Mouse (Mus musculus): ENCODE measurements around the gene Ifi203.
"Not testable (repeated sequence)": the region's sequence is repeated elsewhere in the genome, so short reads cannot be mapped to it uniquely, and the experiment has no call there.

The Ifi203 gene

GRCm38 (mm10) chr1:173905885-173906284 lies 36.6 kb downstream of the Ifi203 start:
- not testable (repeated sequence) for DNase-seq (ENCODE audit: extremely low read depth, low read depth, low spot score)

GRCm38 (mm10) chr1:173889741-173890140 lies 52.7 kb downstream of the Ifi203 start:
- not testable (repeated sequence) for DNase-seq (ENCODE audit: extremely low read depth, low read depth, low spot score)

- not testable (repeated sequence) for DNase-seq (ENCODE audit: extremely low read depth, low read depth, low spot score)
Observed at GRCm38 (mm10) chr1:173887026-173887787, 55.3 kb downstream of the Ifi203 start.

GRCm38 (mm10) chr1:173880004-173880666 lies 62.3 kb downstream of the Ifi203 start:
- not testable (repeated sequence) for DNase-seq (ENCODE audit: extremely low read depth, low read depth, low spot score)

- not testable (repeated sequence) for DNase-seq (ENCODE audit: extremely low read depth, low read depth, low spot score)
Observed at GRCm38 (mm10) chr1:173879225-173879987, 63.1 kb downstream of the Ifi203 start.

GRCm38 (mm10) chr1:173878264-173878663 lies 64.2 kb downstream of the Ifi203 start:
- not testable (repeated sequence) for DNase-seq (ENCODE audit: extremely low read depth, low read depth, low spot score)

GRCm38 (mm10) chr1:173877125-173877524 lies 65.3 kb downstream of the Ifi203 start:
- DNase-seq (ENCODE audit: extremely low read depth, low read depth, low spot score): not testable (repeated sequence)
